Mouse (Mus musculus) embryonic facial prominence, embryonic 14.5 days (tissue): Measurements from ENCODE around the gene Alg10b. TPM values are rescaled to one million over a fixed set of nuclear protein-coding genes. Genes with fewer than 3 reads are reported as not detected.

Source experiments
- ATAC-seq: fragments of 200-750 bp; cut with Nextera tagmentation; 2 replicates; pipeline ENCODE4 v1.8.0; 2017; ENCODE audit warnings: low read depth, moderate number of reproducible peaks, moderate TSS enrichment
- DNase-seq: peaks from one replicate; pipeline ENCODE4 v3.0.0-alpha.2; 2015; ENCODE audit warnings: low spot score
- H3K27ac ChIP-seq: fragments of 300-500 bp; sonication (generic); replicated peaks from 2 replicates; pipeline ENCODE4 v1.5.1; 2014; ENCODE audit warnings: low read depth, mild to moderate bottlenecking, low read length, moderate library complexity
- H3K27me3 ChIP-seq: fragments of 300-500 bp; sonication (generic); replicated peaks from 2 replicates; pipeline ENCODE4 v1.6.1; 2014; ENCODE audit warnings: low read length; ENCODE audit not compliant: control insufficient read depth, insufficient read depth
- H3K36me3 ChIP-seq: fragments of 300-500 bp; sonication (generic); 2 replicates; pipeline ENCODE4 v1.6.1; 2014; ENCODE audit warnings: low read length, mixed read lengths; ENCODE audit not compliant: control insufficient read depth, insufficient read depth
- H3K4me1 ChIP-seq: fragments of 300-500 bp; sonication (generic); 2 replicates; pipeline ENCODE4 v1.6.1; 2014; ENCODE audit warnings: antibody characterized with exemption, low read length; ENCODE audit not compliant: control insufficient read depth, insufficient read depth
- H3K4me2 ChIP-seq: fragments of 300-500 bp; sonication (generic); 2 replicates; pipeline ENCODE4 v1.6.1; 2014; ENCODE audit warnings: low read depth, mild to moderate bottlenecking, low read length, moderate library complexity, mixed read lengths
- H3K4me3 ChIP-seq: fragments of 300-500 bp; sonication (generic); 2 replicates; pipeline ENCODE4 v1.5.1; 2014; ENCODE audit warnings: low read depth, mild to moderate bottlenecking, low read length
- H3K9ac ChIP-seq: fragments of 300-500 bp; sonication (generic); 2 replicates; pipeline ENCODE4 v1.6.1; 2014; ENCODE audit warnings: low read depth, mild to moderate bottlenecking, low read length, moderate library complexity, mixed read lengths
- H3K9me3 ChIP-seq: fragments of 300-500 bp; sonication (generic); 2 replicates; pipeline ENCODE4 v1.6.1; 2016; ENCODE audit warnings: low read length; ENCODE audit not compliant: control insufficient read depth
- WGBS: fragments of 180-500 bp; shearing (Covaris S2); extraction: QIAGEN DNeasy Blood & Tissue Kit; methylation state at CpG from one replicate; pipeline ENCODE4 v1.1.7; 2014; 5-methylcytosine and 5-hydroxymethylcytosine counted together
- microRNA-seq: library from miRNA; unstranded; fragments of <30 nt; microRNA quantifications from one replicate; pipeline ENCODE4, GENCODE M21; 2016; ENCODE audit warnings: borderline number of aligned reads
- polyA plus RNA-seq: library from polyadenylated mRNA; unstranded; fragments of >200 nt; fragmentation: Nextera tagmentation; extraction: Ambion mirVana; gene quantifications from 2 replicates; pipeline ENCODE4 v1.2.1, GENCODE M21; 2014

Alg10b gene
- polyA plus RNA-seq, 1 experiment from 2014 or later: 31.4 TPM

- no peaks in the 10 kb centered on the region for H3K27me3 ChIP-seq
- H3K4me3 ChIP-seq: no peak overlapping the region
- no peak overlapping the region for H3K27ac ChIP-seq
- peak; percentile 69 for DNase-seq
- no peak overlapping the region for H3K9ac ChIP-seq
- no peak for ATAC-seq
- H3K4me1 ChIP-seq: no peaks in the 10 kb centered on the region
- peaks cover 15% of the 10 kb centered on the region for H3K36me3 ChIP-seq
- H3K4me2 ChIP-seq: no peak overlapping the region
- no peaks in the 10 kb centered on the region for H3K9me3 ChIP-seq
- WGBS: 20% methylated on average over 2 of the region's 2 CpGs
Observed at GRCm38 (mm10) chr15:90237657-90238056, 13.5 kb downstream of the Alg10b start.

- Histone ChIP-seq H3K4me1 (no peaks in the 10 kb centered on the region), H3K27ac (no peak overlapping the region), H3K4me2 (no peak overlapping the region), H3K9ac (no peak overlapping the region), H3K27me3 (no peaks in the 10 kb centered on the region), H3K4me3 (no peak overlapping the region), H3K9me3 (no peaks in the 10 kb centered on the region), H3K36me3 (no peaks in the 10 kb centered on the region)
- no peak for DNase-seq
- ATAC-seq: no peak
- WGBS: 68% methylated on average over 5 of the region's 5 CpGs
Observed at GRCm38 (mm10) chr15:90244081-90244480, 20.0 kb downstream of the Alg10b start.

- DNase-seq (peak; percentile 59), ATAC-seq (no peak)
- no peaks in the 10 kb centered on the region for H3K4me1 ChIP-seq
- H3K4me3 ChIP-seq: no peak overlapping the region
- H3K27ac ChIP-seq: no peak overlapping the region
- no peaks in the 10 kb centered on the region for H3K36me3 ChIP-seq
- whole genome bisulfite sequencing: 42% methylated on average over 3 of the region's 3 CpGs
- no peaks in the 10 kb centered on the region for H3K27me3 ChIP-seq
- H3K9ac ChIP-seq: no peak overlapping the region
- no peaks in the 10 kb centered on the region for H3K9me3 ChIP-seq
- no peak overlapping the region for H3K4me2 ChIP-seq
Observed at GRCm38 (mm10) chr15:90249694-90250093, 25.6 kb downstream of the Alg10b start.

GRCm38 (mm10) chr15:90282876-90283275 is 58.8 kb downstream of the Alg10b start:
- WGBS: 89% methylated on average over 7 of the region's 7 CpGs

More at GRCm38 (mm10) chr15:90282876-90283275, 58.8 kb downstream of the Alg10b start:
- Histone ChIP-seq H3K4me2 (no peak overlapping the region), H3K27me3 (no peaks in the 10 kb centered on the region), H3K4me1 (no peaks in the 10 kb centered on the region), H3K4me3 (no peak overlapping the region), H3K9ac (no peak overlapping the region), H3K36me3 (no peaks in the 10 kb centered on the region), H3K9me3 (no peaks in the 10 kb centered on the region), H3K27ac (no peak overlapping the region)
- DNase-seq (no peak), ATAC-seq (no peak)

Small RNA genes within 50 kb of the gene (microRNA-seq; reads per million reads assigned to microRNA genes)
- gene Mir7648: 0.50 reads per million
